Mouse (Mus musculus): ENCODE measurements around the gene Ppia. TPM values are rescaled to one million over a fixed set of nuclear protein-coding genes. Genes with fewer than 3 reads are reported as not detected.
"Not testable (repeated sequence)": the region's sequence is repeated elsewhere in the genome, so short reads cannot be mapped to it uniquely, and the experiment has no call there.

The Ppia gene
- polyA plus RNA-seq, 1 experiment from 2014 or later, result 4,554 TPM

DNA sequence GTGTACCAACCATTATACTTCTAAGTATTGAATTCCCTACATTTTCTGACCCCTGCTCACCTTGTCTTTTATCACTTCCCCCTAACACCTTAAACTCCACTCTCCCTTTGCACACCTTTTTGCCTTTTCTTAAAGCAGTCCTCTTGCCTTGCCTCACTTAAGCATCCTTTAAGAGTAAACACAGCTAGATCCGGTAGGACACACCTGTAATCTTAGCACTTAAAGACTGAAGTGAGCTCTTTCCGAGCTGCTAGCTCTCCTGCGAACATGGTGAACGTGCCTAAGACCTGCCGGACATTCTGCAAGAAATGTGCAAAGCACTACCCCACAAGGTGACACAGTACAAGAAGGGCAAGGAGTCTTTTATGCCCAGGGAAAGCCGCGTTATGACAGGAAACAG, 30.7 kb downstream of the Ppia start:
- 92% methylated on average over 7 of the region's 7 CpGs for WGBS
- no peak for ATAC-seq (ENCODE audit: low read depth)

DNA sequence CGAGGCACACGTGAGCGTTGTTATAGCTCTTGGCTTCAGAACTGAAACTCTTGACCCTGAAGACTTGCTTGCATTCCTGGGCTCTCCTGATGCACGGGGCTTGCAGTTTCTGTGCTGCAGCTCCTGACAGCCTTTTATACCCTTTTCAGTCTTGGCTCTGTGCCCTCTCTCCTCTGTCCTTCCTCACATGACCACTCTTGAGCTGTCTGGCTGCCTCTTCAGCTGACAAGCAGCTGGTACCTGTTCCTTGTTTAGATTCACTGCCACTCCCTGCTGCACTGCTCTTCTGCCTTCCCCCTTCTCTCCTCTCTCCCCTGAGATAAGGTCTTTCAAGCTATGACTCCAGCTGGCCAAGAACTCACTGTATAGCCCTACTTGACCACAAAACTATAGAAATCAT, 32.2 kb downstream of the Ppia start:
- no peaks in the 10 kb centered on the region for H3K36me3 ChIP-seq
- no peak for ATAC-seq (ENCODE audit: low read depth)
- H3K27me3 ChIP-seq, result no peaks in the 10 kb centered on the region
- no peak overlapping the region for H3K9ac ChIP-seq
- peaks cover 17% of the 10 kb centered on the region for H3K4me1 ChIP-seq (replicated peaks)
- H3K4me3 ChIP-seq, result no peak overlapping the region
- H3K4me2 ChIP-seq, result no peak overlapping the region
- WGBS, result 92% methylated on average over 4 of the region's 4 CpGs
- H3K9me3 ChIP-seq, result no peaks in the 10 kb centered on the region
- no peak overlapping the region for H3K27ac ChIP-seq (replicated peaks)

More for the DNA sequence above, 30.7 kb downstream of the Ppia start:
- Histone ChIP-seq H3K9me3 (no peaks in the 10 kb centered on the region), H3K36me3 (peaks cover 6% of the 10 kb centered on the region; the same call in 1 of the 2 replicates), H3K27ac (replicated peaks) (no peak overlapping the region), H3K9ac (no peak overlapping the region), H3K27me3 (no peaks in the 10 kb centered on the region), H3K4me1 (replicated peaks) (peaks cover 18% of the 10 kb centered on the region), H3K4me2 (no peak overlapping the region), H3K4me3 (no peak overlapping the region)

DNA sequence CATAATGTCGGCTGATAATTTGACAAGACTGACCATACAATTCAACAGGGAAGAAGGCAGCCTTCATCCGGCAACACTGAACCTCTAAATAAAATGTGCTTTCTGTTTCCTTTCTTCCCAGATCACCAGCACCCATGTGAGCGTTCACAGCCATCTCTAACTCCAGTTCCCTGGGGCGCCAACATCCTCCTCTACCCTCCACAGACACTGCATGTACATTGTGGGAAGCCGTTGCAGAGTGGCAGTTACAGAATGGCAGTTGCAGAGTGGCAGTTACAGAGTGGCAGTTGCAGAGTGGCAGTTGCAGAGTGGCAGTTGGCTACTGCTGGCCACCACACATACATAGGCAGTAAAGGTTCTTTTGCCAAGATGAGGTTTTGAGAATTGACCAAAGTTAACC, 32.9 kb downstream of the Ppia start:
- not testable (repeated sequence) for H3K9ac ChIP-seq; H3K9me3 ChIP-seq; H3K36me3 ChIP-seq; H3K27me3 ChIP-seq; ATAC-seq (ENCODE audit: low read depth); H3K27ac ChIP-seq (replicated peaks); H3K4me3 ChIP-seq; H3K4me2 ChIP-seq
- 91% methylated on average over 5 of the region's 5 CpGs for WGBS
- peaks cover 10% of the 10 kb centered on the region for H3K4me1 ChIP-seq (replicated peaks)

DNA sequence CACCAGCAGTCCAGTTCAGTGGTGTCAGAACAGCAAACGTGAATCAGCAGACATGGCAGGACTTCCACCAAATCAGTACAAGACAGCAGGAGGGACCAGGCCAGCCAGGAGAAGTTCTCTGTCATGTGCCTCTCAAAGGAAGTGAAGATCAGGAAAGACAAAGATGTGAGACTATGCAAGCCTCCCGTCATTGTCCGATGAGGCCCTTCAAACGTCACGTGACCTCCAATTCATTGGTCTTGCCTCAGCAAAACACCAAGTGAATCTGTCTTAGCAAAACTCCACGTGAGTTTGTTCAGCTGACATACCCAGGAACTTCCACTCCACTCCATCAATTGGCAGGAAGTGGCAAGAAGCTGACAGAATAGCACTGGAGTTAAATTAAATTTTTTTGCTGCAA, 40.8 kb downstream of the Ppia start:
- no peaks in the 10 kb centered on the region for H3K27me3 ChIP-seq
- no peaks in the 10 kb centered on the region for H3K36me3 ChIP-seq
- no peaks in the 10 kb centered on the region for H3K9me3 ChIP-seq
- 83% methylated on average over 6 of the region's 6 CpGs for WGBS
- no peak overlapping the region for H3K4me2 ChIP-seq
- no peaks in the 10 kb centered on the region for H3K4me1 ChIP-seq (replicated peaks)
- no peak overlapping the region for H3K9ac ChIP-seq
- no peak overlapping the region for H3K4me3 ChIP-seq
- no peak overlapping the region for H3K27ac ChIP-seq (replicated peaks)
- ATAC-seq (ENCODE audit: low read depth), result no peak

DNA sequence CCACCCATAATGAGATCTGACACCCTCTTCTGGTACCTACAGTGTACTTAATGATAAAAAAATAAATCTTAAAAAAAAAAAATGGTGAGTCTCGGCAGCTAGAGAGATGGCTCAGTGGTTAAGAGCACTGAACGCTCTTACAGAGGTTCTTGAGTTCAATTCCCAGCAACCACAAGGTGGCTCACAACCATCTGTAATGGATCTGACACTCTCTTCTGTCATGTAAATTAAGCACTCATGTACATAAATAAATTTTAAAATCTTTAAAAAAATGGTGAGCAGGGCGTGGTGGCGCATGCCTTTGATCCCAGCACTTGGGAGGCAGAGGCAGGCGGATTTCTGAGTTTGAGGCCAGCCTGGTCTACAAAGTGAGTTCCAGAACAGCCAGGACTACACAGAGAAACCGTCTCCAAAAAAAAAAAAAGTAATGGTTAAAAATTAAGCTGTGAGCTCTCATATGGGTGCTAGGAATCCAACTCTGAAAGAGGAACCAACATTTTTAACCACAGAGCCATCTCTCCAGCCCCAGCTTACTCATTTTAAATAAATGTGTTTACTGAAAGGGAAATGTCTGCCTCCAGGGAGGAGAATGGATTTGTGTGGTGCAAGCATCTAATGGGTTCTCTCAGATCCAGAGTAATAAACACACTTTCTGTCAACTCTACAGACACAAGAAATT, 48.1 kb downstream of the Ppia start:
- 94% methylated on average over 6 of the region's 6 CpGs for WGBS

DNA sequence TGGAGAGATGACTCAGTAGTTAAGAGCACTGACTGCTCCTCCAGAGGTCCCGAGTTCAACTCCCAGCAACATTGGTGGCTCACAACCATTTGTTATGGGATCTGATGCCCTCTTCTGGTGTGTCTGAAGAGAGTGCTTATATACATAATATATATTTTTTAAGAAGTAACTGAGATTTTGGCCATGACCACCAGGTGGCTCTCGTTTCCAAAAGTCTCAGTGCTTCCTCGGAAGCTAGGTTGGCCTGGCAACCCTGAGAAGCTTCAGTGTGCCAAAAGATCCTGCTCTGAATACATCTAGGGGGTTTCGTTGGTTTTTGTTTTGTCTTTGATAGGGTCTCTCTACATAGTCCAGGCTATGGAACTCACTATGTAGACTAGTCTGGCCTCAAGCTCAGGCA, 49.9 kb downstream of the Ppia start:
- peak; percentile 28 for ATAC-seq (ENCODE audit: low read depth)
- Histone ChIP-seq H3K27ac (replicated peaks) (no peak overlapping the region), H3K4me2 (no peak overlapping the region), H3K4me1 (replicated peaks) (peaks cover 21% of the 10 kb centered on the region), H3K27me3 (no peaks in the 10 kb centered on the region), H3K36me3 (peaks cover 37% of the 10 kb centered on the region), H3K4me3 (no peak overlapping the region), H3K9me3 (no peaks in the 10 kb centered on the region), H3K9ac (no peak overlapping the region)
- WGBS, result 27% methylated on average over 4 of the region's 4 CpGs

More for the DNA sequence above, 48.1 kb downstream of the Ppia start:
- ATAC-seq (ENCODE audit: low read depth), result no peak
- Histone ChIP-seq H3K9ac (no peak overlapping the region), H3K27ac (replicated peaks) (no peak overlapping the region), H3K4me2 (no peak overlapping the region), H3K4me1 (replicated peaks) (peaks cover 8% of the 10 kb centered on the region), H3K27me3 (no peaks in the 10 kb centered on the region), H3K4me3 (no peak overlapping the region), H3K9me3 (no peaks in the 10 kb centered on the region), H3K36me3 (peaks cover 37% of the 10 kb centered on the region)

DNA sequence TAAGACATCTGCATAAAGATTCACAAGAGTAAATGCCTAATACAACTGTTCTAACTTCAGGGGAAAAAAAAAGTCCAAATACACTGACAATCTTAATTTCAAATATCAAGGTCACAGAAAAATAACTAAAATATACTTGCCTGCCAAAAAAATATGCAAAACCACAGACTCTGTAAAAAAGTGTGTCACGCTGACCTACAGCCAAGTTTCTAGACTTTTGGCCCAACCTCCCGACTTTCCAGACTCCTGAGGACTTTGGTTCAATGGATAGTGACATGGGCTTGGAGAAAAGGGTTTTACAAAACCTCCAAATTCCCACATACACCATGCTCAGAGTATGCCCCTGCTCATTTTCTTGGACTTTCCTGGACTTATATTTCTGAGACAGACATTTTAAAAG, 53.3 kb downstream of the Ppia start:
- H3K4me2 ChIP-seq, result no peak overlapping the region
- H3K4me3 ChIP-seq, result no peak overlapping the region
- peaks cover 52% of the 10 kb centered on the region for H3K4me1 ChIP-seq (replicated peaks)
- no peaks in the 10 kb centered on the region for H3K9me3 ChIP-seq
- ATAC-seq (ENCODE audit: low read depth), result no peak
- WGBS, result 94% methylated on average over 2 of the region's 2 CpGs
- no peak overlapping the region for H3K9ac ChIP-seq
- H3K27me3 ChIP-seq, result no peaks in the 10 kb centered on the region
- peaks cover 31% of the 10 kb centered on the region for H3K36me3 ChIP-seq
- H3K27ac ChIP-seq (replicated peaks), result no peak overlapping the region

Small RNA genes lying within 50 kb of the gene (microRNA-seq; reads per million reads assigned to microRNA genes)
- 1.9 reads per million, percentile 6 among the genes with 10 or more reads in this experiment for gene Mir7651

Other genes with a start within 250 kb of the Ppia start
- 0.46 and 0.91 TPM in 2 replicates for gene A730071L15Rik, start 215.4 kb upstream of the Ppia start, polyA plus RNA-seq (2015; fragmentation: Nextera tagmentation; extraction: Ambion mirVana)
- gene Nudcd3, start 215.0 kb upstream of the Ppia start, polyA plus RNA-seq (2015; fragmentation: Nextera tagmentation; extraction: Ambion mirVana), result 53.9 and 56.4 TPM in 2 replicates
- not detected in 2 replicates for gene Npc1l1, start 185.3 kb upstream of the Ppia start, polyA plus RNA-seq (2015; fragmentation: Nextera tagmentation; extraction: Ambion mirVana)
- 69.3 and 69.4 TPM in 2 replicates for gene Ddx56, start 147.7 kb upstream of the Ppia start, polyA plus RNA-seq (2015; fragmentation: Nextera tagmentation; extraction: Ambion mirVana)
- gene Tmed4, start 140.6 kb upstream of the Ppia start, polyA plus RNA-seq (2015; fragmentation: Nextera tagmentation; extraction: Ambion mirVana), result 131 and 137 TPM in 2 replicates
- 101 and 102 TPM in 2 replicates for gene Ogdh, start 123.8 kb upstream of the Ppia start, polyA plus RNA-seq (2015; fragmentation: Nextera tagmentation; extraction: Ambion mirVana)
- 21.1 and 25.8 TPM in 2 replicates for gene Zmiz2, start 26.4 kb upstream of the Ppia start, polyA plus RNA-seq (2015; fragmentation: Nextera tagmentation; extraction: Ambion mirVana)
- gene H2afv, start 29.0 kb downstream of the Ppia start, polyA plus RNA-seq (2015; fragmentation: Nextera tagmentation; extraction: Ambion mirVana), result 342 and 380 TPM in 2 replicates
- gene Purb, start 60.5 kb downstream of the Ppia start, polyA plus RNA-seq (2015; fragmentation: Nextera tagmentation; extraction: Ambion mirVana), result 12.5 and 14.1 TPM in 2 replicates
- gene Myo1g, start 105.5 kb downstream of the Ppia start, polyA plus RNA-seq (2015; fragmentation: Nextera tagmentation; extraction: Ambion mirVana), result 0.52 TPM in 2 replicates
- gene Ccm2, start 131.4 kb downstream of the Ppia start, polyA plus RNA-seq (2015; fragmentation: Nextera tagmentation; extraction: Ambion mirVana), result 95.1 and 99.8 TPM in 2 replicates
- 103 and 110 TPM in 2 replicates for gene Nacad, start 190.6 kb downstream of the Ppia start, polyA plus RNA-seq (2015; fragmentation: Nextera tagmentation; extraction: Ambion mirVana)
- 29.9 and 31.7 TPM in 2 replicates for gene Tbrg4, start 210.6 kb downstream of the Ppia start, polyA plus RNA-seq (2015; fragmentation: Nextera tagmentation; extraction: Ambion mirVana)
- not detected in 2 replicates for gene Wap, start 223.2 kb downstream of the Ppia start, polyA plus RNA-seq (2015; fragmentation: Nextera tagmentation; extraction: Ambion mirVana)
- 23.8 and 25.7 TPM in 2 replicates for gene Ramp3, start 243.1 kb downstream of the Ppia start, polyA plus RNA-seq (2015; fragmentation: Nextera tagmentation; extraction: Ambion mirVana)